Mouse (Mus musculus): Measurements from ENCODE around the gene Aida. TPM values are rescaled to one million over a fixed set of nuclear protein-coding genes. Genes with fewer than 3 reads are reported as not detected.

Aida gene
- 13.3 TPM for polyA plus RNA-seq (2015; fragmentation: Illumina TruSeq; extraction: RNeasy Lipid Tissue Mini Kit (QIAGEN cat#74804); ENCODE audit: insufficient read depth, low read depth, low replicate concordance)

DNA sequence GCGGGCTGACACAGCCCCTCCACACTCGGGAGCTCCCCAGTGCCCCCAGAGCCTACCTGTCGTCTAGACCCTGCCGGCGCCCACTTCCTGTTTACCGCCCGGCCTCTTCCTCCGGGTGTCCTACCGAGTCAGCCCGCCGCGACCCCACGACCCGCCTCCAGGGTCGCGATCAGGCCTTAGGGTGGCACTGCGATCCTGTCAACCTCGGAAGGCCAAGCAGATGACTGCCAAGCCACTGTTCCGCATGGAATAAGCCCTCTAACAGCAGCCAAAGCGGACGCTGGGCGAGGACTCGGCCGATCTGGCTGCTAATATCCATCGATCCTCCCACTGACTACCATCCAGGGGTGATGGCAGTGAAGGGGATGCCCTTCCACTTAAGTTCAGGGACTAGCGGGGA, at the start of gene Aida:
Gene Aida (plus strand): TSS at position 126 of the 400 bp plus-strand sequence.

DNA sequence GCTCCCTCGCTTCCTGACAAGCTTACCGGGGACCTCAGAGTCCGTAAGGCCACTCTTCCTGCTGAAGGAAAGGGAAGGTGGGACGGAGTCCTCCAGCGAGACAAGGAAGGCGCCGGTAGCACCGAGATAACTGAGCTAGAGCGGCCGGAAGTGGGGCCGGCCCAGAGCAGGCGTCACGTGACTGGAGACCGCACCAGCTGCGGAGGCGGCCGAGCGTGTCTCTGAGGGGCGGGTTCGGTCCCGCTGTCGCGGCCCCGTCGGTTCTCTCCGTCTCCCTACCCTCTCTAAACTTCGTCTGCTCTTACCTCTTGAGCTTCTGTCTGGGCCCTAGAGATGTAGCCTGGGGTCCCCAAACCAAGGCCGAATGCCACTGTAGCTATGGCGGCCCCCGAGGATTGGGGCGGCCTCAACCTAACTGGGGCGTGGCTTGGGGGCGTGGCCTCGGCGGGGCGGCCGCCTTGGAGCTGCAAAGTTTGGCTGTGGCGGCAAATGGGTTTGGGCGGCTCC, 540 bp downstream of the Aida start, which contains the start of gene Brox:
Gene Brox (minus strand): TSS at position 393 of the 507 bp plus-strand sequence.

DNA sequence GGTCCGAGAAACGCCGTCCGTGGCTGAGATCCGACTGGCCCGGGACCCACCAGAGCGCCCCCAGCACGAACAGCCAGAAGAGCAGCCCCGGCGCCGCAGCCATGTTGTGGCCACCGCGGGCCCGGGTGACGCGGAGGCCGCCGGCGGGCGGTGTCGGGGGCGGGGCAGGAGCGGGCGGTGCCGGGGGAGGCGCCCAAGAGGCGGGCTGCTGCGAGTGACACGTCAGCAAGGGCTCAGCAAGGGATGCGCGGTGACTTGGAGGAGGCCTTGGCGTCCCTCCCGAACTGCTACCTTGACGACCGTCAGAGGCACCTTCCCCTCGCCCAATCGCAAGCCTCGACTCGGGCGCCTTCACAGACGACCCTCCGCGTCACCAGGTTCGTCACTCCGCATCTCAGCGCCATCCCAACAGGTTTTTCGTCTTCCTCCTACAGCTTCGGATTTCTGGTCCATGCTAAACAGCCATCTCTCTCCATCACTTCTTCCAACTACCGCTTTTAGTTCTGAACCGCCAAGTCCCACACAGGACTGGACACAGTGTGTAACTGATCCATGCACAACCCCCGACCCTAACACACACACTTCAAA, 73.1 kb downstream of the Aida start, which contains the start of gene Mia3:
Gene Mia3 (minus strand): TSS at position 127 of the 588 bp plus-strand sequence.

Other genes starting within 250 kb of the Aida start
- 3.6 TPM for gene Disp1, start 75.1 kb upstream of the Aida start, polyA plus RNA-seq (2015; fragmentation: Illumina TruSeq; extraction: RNeasy Lipid Tissue Mini Kit (QIAGEN cat#74804); ENCODE audit: insufficient read depth, low read depth, low replicate concordance)
- gene Brox, start 679 bp downstream of the Aida start, polyA plus RNA-seq (2015; fragmentation: Illumina TruSeq; extraction: RNeasy Lipid Tissue Mini Kit (QIAGEN cat#74804); ENCODE audit: insufficient read depth, low read depth, low replicate concordance), result 7.4 TPM
- 55.9 TPM for gene Mia3, start 73.0 kb downstream of the Aida start, polyA plus RNA-seq (2015; fragmentation: Illumina TruSeq; extraction: RNeasy Lipid Tissue Mini Kit (QIAGEN cat#74804); ENCODE audit: insufficient read depth, low read depth, low replicate concordance)
- 7.8 TPM for gene Taf1a, start 92.4 kb downstream of the Aida start, polyA plus RNA-seq (2015; fragmentation: Illumina TruSeq; extraction: RNeasy Lipid Tissue Mini Kit (QIAGEN cat#74804); ENCODE audit: insufficient read depth, low read depth, low replicate concordance)
- gene Hhipl2, start 121.6 kb downstream of the Aida start, polyA plus RNA-seq (2015; fragmentation: Illumina TruSeq; extraction: RNeasy Lipid Tissue Mini Kit (QIAGEN cat#74804); ENCODE audit: insufficient read depth, low read depth, low replicate concordance), result not detected

Measured in pancreas, adult 10 weeks (tissue).